Mouse (Mus musculus) neural tube, embryonic 14.5 days (tissue): ENCODE data around the gene Ccdc9b. TPM values are rescaled to one million over a fixed set of nuclear protein-coding genes. Genes with fewer than 3 reads are reported as not detected.

Experiments used
- ATAC-seq: fragments of 200-750 bp; cut with Nextera tagmentation; 2 replicates; pipeline ENCODE4 v1.8.0; 2017; ENCODE audit warnings: low read depth, mild to moderate bottlenecking, moderate TSS enrichment, moderate library complexity
- H3K27ac ChIP-seq: fragments of 300-500 bp; sonication (generic); 2 replicates; pipeline ENCODE4 v1.5.1; 2014; ENCODE audit warnings: low read depth, mild to moderate bottlenecking, control low read depth, low read length, moderate library complexity, mixed read lengths
- H3K27me3 ChIP-seq: fragments of 300-500 bp; sonication (generic); 2 replicates; pipeline ENCODE4 v1.6.1; 2014; ENCODE audit warnings: low read length; ENCODE audit not compliant: control insufficient read depth, insufficient read depth
- H3K36me3 ChIP-seq: fragments of 300-500 bp; sonication (generic); 2 replicates; pipeline ENCODE4 v1.6.1; 2014; ENCODE audit warnings: low read length, mixed read lengths; ENCODE audit not compliant: control insufficient read depth, insufficient read depth
- H3K4me1 ChIP-seq: fragments of 300-500 bp; sonication (generic); 2 replicates; pipeline ENCODE4 v1.6.1; 2014; ENCODE audit warnings: low read length; ENCODE audit not compliant: control insufficient read depth, insufficient read depth
- H3K4me2 ChIP-seq: fragments of 300-500 bp; sonication (generic); 2 replicates; pipeline ENCODE4 v1.6.1; 2014; ENCODE audit warnings: mild to moderate bottlenecking, low read depth, low read length, control low read depth
- H3K4me3 ChIP-seq: fragments of 300-500 bp; sonication (generic); 2 replicates; pipeline ENCODE4 v1.5.1; 2014; ENCODE audit warnings: low read depth, low read length, control low read depth, mixed read lengths
- H3K9ac ChIP-seq: fragments of 300-500 bp; sonication (generic); replicated peaks from 2 replicates; pipeline ENCODE4 v1.6.1; 2014; ENCODE audit warnings: low read depth, mild to moderate bottlenecking, control low read depth, low read length, mixed read lengths
- H3K9me3 ChIP-seq: fragments of 300-500 bp; sonication (generic); 2 replicates; pipeline ENCODE4 v1.6.1; 2016; ENCODE audit warnings: low read length; ENCODE audit not compliant: control insufficient read depth
- WGBS: fragments of 180-500 bp; shearing (Covaris S2); extraction: QIAGEN DNeasy Blood & Tissue Kit; methylation state at CpG from one replicate; pipeline ENCODE4 v1.1.7; 2014; 5-methylcytosine and 5-hydroxymethylcytosine counted together
- polyA plus RNA-seq: library from polyadenylated mRNA; unstranded; fragments of >200 nt; fragmentation: Nextera tagmentation; extraction: Ambion mirVana; gene quantifications from 2 replicates; pipeline ENCODE4 v1.2.1, GENCODE M21; 2014

The Ccdc9b gene
- polyA plus RNA-seq, 1 experiment from 2014 or later, result 0.60 TPM

DNA sequence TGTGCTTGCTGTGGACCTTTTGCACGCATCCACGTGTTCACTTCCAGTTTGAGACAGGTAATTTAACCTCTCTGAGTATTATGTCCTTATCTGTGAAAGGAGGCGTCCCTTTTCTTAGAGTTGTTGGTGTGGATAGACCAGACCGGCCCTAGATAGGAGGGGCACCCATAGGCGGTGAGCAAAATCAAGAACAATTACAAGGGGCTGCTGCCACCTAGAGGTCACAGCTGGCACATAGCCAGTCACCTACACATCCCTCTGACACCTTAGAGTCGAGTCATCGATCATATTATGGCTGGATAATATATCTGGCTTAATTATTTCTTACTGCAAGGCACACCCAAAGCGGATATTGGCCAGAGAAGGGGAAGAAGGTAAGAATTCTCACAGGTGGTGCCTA, 2.6 kb downstream of the Ccdc9b start:
- no peaks in the 10 kb centered on the region for H3K36me3 ChIP-seq
- H3K4me2 ChIP-seq, result no peak overlapping the region
- no peak overlapping the region for H3K9ac ChIP-seq
- ATAC-seq, result peak; percentile 38; the same call in 1 of the 2 replicates
- H3K27me3 ChIP-seq, result no peaks in the 10 kb centered on the region
- 14% methylated on average over 8 of the region's 8 CpGs for WGBS
- no peak overlapping the region for H3K4me3 ChIP-seq
- H3K9me3 ChIP-seq, result no peaks in the 10 kb centered on the region
- H3K27ac ChIP-seq, result no peak overlapping the region
- peaks cover 23% of the 10 kb centered on the region for H3K4me1 ChIP-seq

GRCm38 (mm10) chr2:118756103-118756502, 6.4 kb downstream of the Ccdc9b start:
- no peak overlapping the region for H3K27ac ChIP-seq
- no peaks in the 10 kb centered on the region for H3K27me3 ChIP-seq
- no peaks in the 10 kb centered on the region for H3K36me3 ChIP-seq
- H3K4me1 ChIP-seq, result peaks cover 4% of the 10 kb centered on the region
- H3K4me2 ChIP-seq, result no peak overlapping the region
- no peak for ATAC-seq
- H3K4me3 ChIP-seq, result no peak overlapping the region
- no peaks in the 10 kb centered on the region for H3K9me3 ChIP-seq
- 83% methylated on average over 4 of the region's 4 CpGs for WGBS
- no peak overlapping the region for H3K9ac ChIP-seq

GRCm38 (mm10) chr2:118755407-118755806, 7.1 kb downstream of the Ccdc9b start:
- Histone ChIP-seq H3K9ac (no peak overlapping the region), H3K4me1 (peaks cover 2% of the 10 kb centered on the region; the same call in 1 of the 2 replicates), H3K36me3 (no peaks in the 10 kb centered on the region), H3K4me2 (no peak overlapping the region), H3K27ac (no peak overlapping the region), H3K27me3 (no peaks in the 10 kb centered on the region), H3K4me3 (no peak overlapping the region), H3K9me3 (no peaks in the 10 kb centered on the region)
- WGBS, result 90% methylated on average over 6 of the region's 6 CpGs
- no peak for ATAC-seq

- Histone ChIP-seq H3K27me3 (no peaks in the 10 kb centered on the region), H3K9ac (no peak overlapping the region), H3K4me1 (peaks cover 14% of the 10 kb centered on the region), H3K4me2 (no peak overlapping the region), H3K4me3 (no peak overlapping the region), H3K27ac (no peak overlapping the region), H3K36me3 (no peaks in the 10 kb centered on the region), H3K9me3 (no peaks in the 10 kb centered on the region)
- ATAC-seq, result no peak
- 87% methylated on average over 5 of the region's 5 CpGs for WGBS
These were observed 8.3 kb downstream of the Ccdc9b start for GRCm38 (mm10) chr2:118754143-118754542.

GRCm38 (mm10) chr2:118752792-118753108, 9.7 kb downstream of the Ccdc9b start:
- H3K9me3 ChIP-seq, result no peaks in the 10 kb centered on the region
- peaks cover 26% of the 10 kb centered on the region for H3K4me1 ChIP-seq
- no peak overlapping the region for H3K4me3 ChIP-seq
- ATAC-seq, result no peak
- H3K4me2 ChIP-seq, result no peak overlapping the region
- 75% methylated on average over 4 of the region's 4 CpGs for WGBS
- H3K36me3 ChIP-seq, result no peaks in the 10 kb centered on the region
- no peak overlapping the region for H3K27ac ChIP-seq
- H3K9ac ChIP-seq, result no peak overlapping the region
- H3K27me3 ChIP-seq, result no peaks in the 10 kb centered on the region

GRCm38 (mm10) chr2:118751896-118752791, 10.3 kb downstream of the Ccdc9b start:
- Histone ChIP-seq H3K27ac (no peak overlapping the region), H3K4me3 (no peak overlapping the region), H3K9ac (no peak overlapping the region), H3K4me1 (peaks cover 32% of the 10 kb centered on the region), H3K36me3 (no peaks in the 10 kb centered on the region), H3K9me3 (no peaks in the 10 kb centered on the region), H3K27me3 (no peaks in the 10 kb centered on the region), H3K4me2 (no peak overlapping the region)
- 76% methylated on average over 16 of the region's 16 CpGs for WGBS
- no peak for ATAC-seq

- Histone ChIP-seq H3K4me2 (no peak overlapping the region), H3K4me3 (no peak overlapping the region), H3K9ac (no peak overlapping the region), H3K4me1 (peaks cover 36% of the 10 kb centered on the region), H3K27ac (no peak overlapping the region), H3K36me3 (no peaks in the 10 kb centered on the region), H3K27me3 (no peaks in the 10 kb centered on the region), H3K9me3 (no peaks in the 10 kb centered on the region)
- 59% methylated on average over 8 of the region's 8 CpGs for WGBS
- ATAC-seq, result no peak
These were observed 12.0 kb downstream of the Ccdc9b start for GRCm38 (mm10) chr2:118750476-118750875.

- WGBS, result 21% methylated on average over 10 of the region's 10 CpGs
- no peaks in the 10 kb centered on the region for H3K36me3 ChIP-seq
- no peak for ATAC-seq
- no peak overlapping the region for H3K27ac ChIP-seq
- no peaks in the 10 kb centered on the region for H3K9me3 ChIP-seq
- H3K4me2 ChIP-seq, result peak overlapping the region; percentile 30; the same call in 1 of the 2 replicates
- no peaks in the 10 kb centered on the region for H3K27me3 ChIP-seq
- 0 out of 2 replicates have a peak overlapping the region, but pooled peaks have one; percentile 6 for H3K4me3 ChIP-seq
- H3K9ac ChIP-seq, result peak overlapping the region; percentile 34; the same call in 1 of the 2 replicates
- peaks cover 43% of the 10 kb centered on the region for H3K4me1 ChIP-seq
These were observed 13.0 kb downstream of the Ccdc9b start for GRCm38 (mm10) chr2:118749341-118749884.

GRCm38 (mm10) chr2:118747301-118747960, 15.0 kb downstream of the Ccdc9b start:
- H3K9ac ChIP-seq, result peak overlapping the region; percentile 93; the same call in 1 of the 2 replicates
- H3K36me3 ChIP-seq, result no peaks in the 10 kb centered on the region
- no peak overlapping the region for H3K27ac ChIP-seq
- peak overlapping the region; percentile 91 for H3K4me2 ChIP-seq
- 29% methylated on average over 10 of the region's 10 CpGs for WGBS
- peak overlapping the region; percentile 83 for H3K4me3 ChIP-seq
- H3K4me1 ChIP-seq, result peaks cover 43% of the 10 kb centered on the region
- no peaks in the 10 kb centered on the region for H3K9me3 ChIP-seq
- no peaks in the 10 kb centered on the region for H3K27me3 ChIP-seq
- no peak for ATAC-seq
